Mouse (Mus musculus) CD8-positive naive resting alpha-beta T cell, adult 2 months (primary cell): ENCODE measurements at regions not wholly inside any gene's neighbourhood (a gene's known extent, or its start where the extent isn't known, plus 50 kb on each side); places are given as distances from the start of the nearest gene placed in this dataset.

Experiments
- DNase-seq, 2 experiments: peaks; one replicate each; pipeline ENCODE4 v3.0.0; 2022; ENCODE audit warnings: low read depth in 2 of 2, low spot score in 2 of 2

GRCm38 (mm10) chr4:34226089-34226840 is 176.3 kb upstream of the Spaca1 start:
- DNase-seq, result no peak

GRCm38 (mm10) chr4:34226886-34227285 is 176.9 kb upstream of the Spaca1 start:
- DNase-seq, result no peak

GRCm38 (mm10) chr4:34227611-34228010 is 177.6 kb upstream of the Spaca1 start:
- no peak for DNase-seq

GRCm38 (mm10) chr4:34231270-34231669 is 181.3 kb upstream of the Spaca1 start:
- DNase-seq, result peak; percentile 32 to 51

- DNase-seq, result no peak
Observed at GRCm38 (mm10) chr4:34234204-34234603, 184.2 kb upstream of the Spaca1 start.

GRCm38 (mm10) chr4:34234645-34235044 is 184.7 kb upstream of the Spaca1 start:
- DNase-seq, result no peak

- DNase-seq, result no peak
Observed at GRCm38 (mm10) chr4:34237791-34238190, 187.8 kb upstream of the Spaca1 start.

GRCm38 (mm10) chr4:34239624-34240023 is 189.6 kb upstream of the Spaca1 start:
- no peak for DNase-seq

GRCm38 (mm10) chr4:34241060-34241571 is 191.1 kb upstream of the Spaca1 start:
- no peak for DNase-seq

- no peak for DNase-seq
Observed at GRCm38 (mm10) chr4:34241673-34242072, 191.7 kb upstream of the Spaca1 start.

GRCm38 (mm10) chr4:34259444-34259843 is 209.5 kb upstream of the Spaca1 start:
- no peak for DNase-seq

GRCm38 (mm10) chr4:34260468-34260867 is 210.5 kb upstream of the Spaca1 start:
- DNase-seq, result no peak

GRCm38 (mm10) chr4:34261809-34262208 is 211.8 kb upstream of the Spaca1 start:
- no peak for DNase-seq

GRCm38 (mm10) chr4:34264431-34264830 is 214.4 kb upstream of the Spaca1 start:
- DNase-seq, result no peak

GRCm38 (mm10) chr4:34274316-34274715 is 224.3 kb upstream of the Spaca1 start:
- no peak for DNase-seq

- DNase-seq, result no peak
Observed at GRCm38 (mm10) chr4:34275372-34275771, 225.4 kb upstream of the Spaca1 start.

- no peak for DNase-seq
Observed at GRCm38 (mm10) chr4:34302504-34303108, 248.1 kb upstream of the Akirin2 start.

- DNase-seq, result no peak
Observed at GRCm38 (mm10) chr4:34308921-34309563, 241.7 kb upstream of the Akirin2 start.

GRCm38 (mm10) chr4:34310061-34310642 is 240.6 kb upstream of the Akirin2 start:
- DNase-seq, result no peak

GRCm38 (mm10) chr4:34315848-34316247 is 234.9 kb upstream of the Akirin2 start:
- no peak for DNase-seq

- DNase-seq, result no peak
Observed at GRCm38 (mm10) chr4:34322841-34323240, 227.9 kb upstream of the Akirin2 start.
